Mouse (Mus musculus) embryo, embryonic 11.5 days (tissue): Measurements from ENCODE around the gene Olfr1447.

Experiments
- DNase-seq: peaks from one replicate; pipeline ENCODE4 v3.0.0-alpha.2; 2012; ENCODE audit warnings: low read depth, low spot score

The Olfr1447 gene

GRCm38 (mm10) chr19:12903643-12904042 is at the start of gene Olfr1447:
Gene Olfr1447, minus strand, starts transcription at chr19:12903743.
- DNase-seq, result no peak

DNA sequence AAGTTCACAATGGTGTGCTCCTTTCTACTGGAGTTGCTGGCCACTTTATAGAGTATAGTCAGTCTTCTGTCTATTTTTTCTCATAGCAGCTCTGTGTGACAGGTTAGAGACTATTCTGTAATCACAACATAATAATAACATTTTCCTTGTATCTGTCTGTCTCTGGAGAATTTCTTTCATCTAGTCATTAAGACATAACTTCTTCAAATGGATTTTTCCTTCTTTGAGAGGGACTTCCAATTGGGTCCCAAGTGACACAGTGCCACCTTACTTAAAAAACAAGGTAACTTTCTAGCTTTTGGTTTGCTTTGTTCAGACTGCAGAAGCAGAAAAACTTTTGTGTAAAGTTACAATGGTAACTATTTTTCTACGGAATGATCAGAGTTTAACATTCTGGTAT is 46.4 kb upstream of the Olfr1447 start, which contains the start of gene Olfr1450:
Olfr1450 (plus strand) TSS at position 301 of the 400 bp plus-strand sequence.
- no peak for DNase-seq

- no peak for DNase-seq
Observed at GRCm38 (mm10) chr19:12930540-12930939, 27.0 kb upstream of the Olfr1447 start, which contains the start of gene Olfr1449. Gene Olfr1449, plus strand, starts transcription at chr19:12930840.

DNA sequence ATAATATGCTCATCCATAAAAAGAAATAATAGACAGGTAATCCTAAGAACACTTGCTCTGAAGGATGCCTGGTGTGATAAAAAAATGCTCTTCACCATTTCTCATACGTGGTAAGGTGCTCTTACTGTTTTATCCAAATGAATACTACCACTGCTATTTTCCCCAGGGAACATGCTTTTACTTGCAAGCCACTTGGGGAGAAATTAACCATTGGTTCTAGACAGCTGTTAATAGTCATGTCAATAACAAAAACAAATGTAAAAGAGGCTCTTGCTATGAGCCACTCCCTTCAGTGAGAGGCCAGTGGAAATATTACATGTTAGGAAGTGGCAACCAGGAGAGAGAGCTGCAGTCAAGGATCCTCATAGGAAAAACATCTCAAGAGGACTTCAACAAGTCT is 20.8 kb upstream of the Olfr1447 start, which contains the start of gene Olfr1448:
Olfr1448 (minus strand) TSS at position 101 of the 400 bp plus-strand sequence.
- no peak for DNase-seq

DNA sequence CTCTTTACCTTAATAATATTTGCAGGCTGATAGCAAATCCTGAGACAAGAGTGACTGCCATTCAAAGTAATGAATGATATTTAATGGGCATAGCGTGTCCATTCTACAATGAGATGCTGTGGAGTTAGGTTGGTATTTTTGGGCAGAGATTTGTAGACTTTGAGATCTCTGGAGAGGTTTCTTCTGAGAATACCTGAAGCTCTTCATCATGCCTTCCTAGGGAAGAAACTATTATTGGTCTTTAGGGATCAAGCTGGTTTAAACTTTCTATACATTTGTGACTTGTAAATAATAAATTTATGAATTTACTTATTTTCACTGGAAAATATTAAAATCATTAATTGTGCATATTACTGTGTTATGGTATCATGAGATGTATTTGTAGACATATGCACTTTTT is 10.1 kb downstream of the Olfr1447 start, which contains the start of gene Olfr1446:
Olfr1446 (minus strand) TSS at position 101 of the 400 bp plus-strand sequence.
- DNase-seq, result no peak

GRCm38 (mm10) chr19:12883555-12883954 is 20.0 kb downstream of the Olfr1447 start, which contains the start of gene Olfr1445:
Gene Olfr1445, plus strand, starts transcription at chr19:12883855.
- no peak for DNase-seq

DNA sequence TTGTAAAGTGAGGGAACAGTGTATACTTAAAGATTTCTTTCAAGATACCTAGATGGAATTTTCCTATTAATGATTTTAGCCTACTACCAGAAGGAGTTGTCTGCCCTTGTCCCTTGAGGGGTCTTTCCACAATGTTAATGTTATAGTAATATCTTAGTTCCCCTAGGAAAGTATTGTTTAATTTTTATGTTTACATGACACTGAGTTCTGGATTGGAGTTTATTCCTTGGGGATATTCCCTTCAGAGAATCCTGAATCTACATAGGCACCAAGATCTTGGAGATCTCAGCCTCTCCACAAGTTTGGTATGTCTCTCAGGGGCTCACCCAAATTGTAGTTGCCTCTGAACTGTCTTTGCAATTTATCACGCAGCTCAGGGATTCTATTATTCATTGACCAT is 46.6 kb downstream of the Olfr1447 start, which contains the start of gene Olfr1444:
Olfr1444 (plus strand) TSS at position 301 of the 400 bp plus-strand sequence.
- no peak for DNase-seq
